Mouse (Mus musculus): Measurements from ENCODE around the gene Cyth1. TPM values are rescaled to one million over a fixed set of nuclear protein-coding genes. Genes with fewer than 3 reads are reported as not detected.

Gene Cyth1
- polyA plus RNA-seq, 1 experiment = 6.1 TPM

- H3K4me3 ChIP-seq (ENCODE audit: low read depth, low read length) = no peak overlapping the region
- no peak overlapping the region for H3K9ac ChIP-seq (ENCODE audit: low read depth, poor library complexity, severe bottlenecking)
- TF ChIP-seq CTCF (IDR thresholded peaks at IDR 0.05; ENCODE audit: low read depth, low read length) (no peak), POLR2A (IDR thresholded peaks at IDR 0.05; ENCODE audit: insufficient read depth, low read length) (no peak), EP300 (IDR thresholded peaks at IDR 0.05; ENCODE audit: insufficient read depth, low read depth, low read length) (no peak)
- no peaks in the 10 kb centered on the region for H3K27me3 ChIP-seq (ENCODE audit: control insufficient read depth, insufficient read depth, low read length, poor library complexity, severe bottlenecking)
- no peak overlapping the region for H3K27ac ChIP-seq (ENCODE audit: insufficient read depth, low read length)
- H3K4me1 ChIP-seq (ENCODE audit: control insufficient read depth, insufficient read depth, low read length) = peaks cover 2% of the 10 kb centered on the region
- no peaks in the 10 kb centered on the region for H3K9me3 ChIP-seq (replicated peaks; ENCODE audit: control insufficient read depth, insufficient read depth, low read length, poor library complexity, severe bottlenecking)
- H3K36me3 ChIP-seq (ENCODE audit: control insufficient read depth, insufficient read depth, low read length, poor library complexity, severe bottlenecking) = no peaks in the 10 kb centered on the region
Measured at GRCm38 (mm10) chr11:118208672-118209272, 39.6 kb downstream of the Cyth1 start.

GRCm38 (mm10) chr11:118207424-118208033 is 40.9 kb downstream of the Cyth1 start:
- no peak overlapping the region for H3K27ac ChIP-seq (ENCODE audit: insufficient read depth, low read length)
- H3K4me3 ChIP-seq (ENCODE audit: low read depth, low read length) = no peak overlapping the region
- no peak overlapping the region for H3K9ac ChIP-seq (ENCODE audit: low read depth, poor library complexity, severe bottlenecking)
- H3K27me3 ChIP-seq (ENCODE audit: control insufficient read depth, insufficient read depth, low read length, poor library complexity, severe bottlenecking) = no peaks in the 10 kb centered on the region
- TF ChIP-seq EP300 (IDR thresholded peaks at IDR 0.05; ENCODE audit: insufficient read depth, low read depth, low read length) = no peak
- TF ChIP-seq POLR2A (IDR thresholded peaks at IDR 0.05; ENCODE audit: insufficient read depth, low read length) = no peak
- no peak for TF ChIP-seq CTCF (IDR thresholded peaks at IDR 0.05; ENCODE audit: low read depth, low read length)
- peaks cover 2% of the 10 kb centered on the region for H3K4me1 ChIP-seq (ENCODE audit: control insufficient read depth, insufficient read depth, low read length)
- H3K36me3 ChIP-seq (ENCODE audit: control insufficient read depth, insufficient read depth, low read length, poor library complexity, severe bottlenecking) = no peaks in the 10 kb centered on the region
- H3K9me3 ChIP-seq (replicated peaks; ENCODE audit: control insufficient read depth, insufficient read depth, low read length, poor library complexity, severe bottlenecking) = no peaks in the 10 kb centered on the region

GRCm38 (mm10) chr11:118206267-118206666 is 42.1 kb downstream of the Cyth1 start:
- no peak for TF ChIP-seq POLR2A (IDR thresholded peaks at IDR 0.05; ENCODE audit: insufficient read depth, low read length)
- TF ChIP-seq CTCF (IDR thresholded peaks at IDR 0.05; ENCODE audit: low read depth, low read length) = no peak
- TF ChIP-seq EP300 (IDR thresholded peaks at IDR 0.05; ENCODE audit: insufficient read depth, low read depth, low read length) = no peak
- Histone ChIP-seq H3K4me3 (ENCODE audit: low read depth, low read length) (no peak overlapping the region), H3K36me3 (ENCODE audit: control insufficient read depth, insufficient read depth, low read length, poor library complexity, severe bottlenecking) (no peaks in the 10 kb centered on the region), H3K27ac (ENCODE audit: insufficient read depth, low read length) (no peak overlapping the region), H3K9me3 (replicated peaks; ENCODE audit: control insufficient read depth, insufficient read depth, low read length, poor library complexity, severe bottlenecking) (no peaks in the 10 kb centered on the region), H3K9ac (ENCODE audit: low read depth, poor library complexity, severe bottlenecking) (no peak overlapping the region), H3K27me3 (ENCODE audit: control insufficient read depth, insufficient read depth, low read length, poor library complexity, severe bottlenecking) (no peaks in the 10 kb centered on the region), H3K4me1 (ENCODE audit: control insufficient read depth, insufficient read depth, low read length) (peaks cover 2% of the 10 kb centered on the region)

- Histone ChIP-seq H3K4me1 (ENCODE audit: control insufficient read depth, insufficient read depth, low read length) (peaks cover under 1% of the 10 kb centered on the region), H3K9ac (ENCODE audit: low read depth, poor library complexity, severe bottlenecking) (no peak overlapping the region), H3K36me3 (ENCODE audit: control insufficient read depth, insufficient read depth, low read length, poor library complexity, severe bottlenecking) (no peaks in the 10 kb centered on the region), H3K27me3 (ENCODE audit: control insufficient read depth, insufficient read depth, low read length, poor library complexity, severe bottlenecking) (no peaks in the 10 kb centered on the region), H3K9me3 (replicated peaks; ENCODE audit: control insufficient read depth, insufficient read depth, low read length, poor library complexity, severe bottlenecking) (no peaks in the 10 kb centered on the region), H3K27ac (ENCODE audit: insufficient read depth, low read length) (no peak overlapping the region), H3K4me3 (ENCODE audit: low read depth, low read length) (no peak overlapping the region)
- TF ChIP-seq CTCF (IDR thresholded peaks at IDR 0.05; ENCODE audit: low read depth, low read length) (no peak), EP300 (IDR thresholded peaks at IDR 0.05; ENCODE audit: insufficient read depth, low read depth, low read length) (no peak), POLR2A (IDR thresholded peaks at IDR 0.05; ENCODE audit: insufficient read depth, low read length) (no peak)
Measured at GRCm38 (mm10) chr11:118203469-118203868, 44.9 kb downstream of the Cyth1 start.

- 0 out of 2 replicates have a peak, but pooled peaks have one; percentile 17 for TF ChIP-seq EP300 (IDR thresholded peaks at IDR 0.05; ENCODE audit: insufficient read depth, low read depth, low read length)
- no peak for TF ChIP-seq CTCF (IDR thresholded peaks at IDR 0.05; ENCODE audit: low read depth, low read length)
- TF ChIP-seq POLR2A (IDR thresholded peaks at IDR 0.05; ENCODE audit: insufficient read depth, low read length) = no peak
- H3K27me3 ChIP-seq (ENCODE audit: control insufficient read depth, insufficient read depth, low read length, poor library complexity, severe bottlenecking) = no peaks in the 10 kb centered on the region
- H3K4me3 ChIP-seq (ENCODE audit: low read depth, low read length) = peak overlapping the region; percentile 59
- H3K27ac ChIP-seq (ENCODE audit: insufficient read depth, low read length) = no peak overlapping the region
- H3K36me3 ChIP-seq (ENCODE audit: control insufficient read depth, insufficient read depth, low read length, poor library complexity, severe bottlenecking) = no peaks in the 10 kb centered on the region
- peak overlapping the region; percentile 42; the same call in 1 of the 2 replicates for H3K9ac ChIP-seq (ENCODE audit: low read depth, poor library complexity, severe bottlenecking)
- H3K4me1 ChIP-seq (ENCODE audit: control insufficient read depth, insufficient read depth, low read length) = no peaks in the 10 kb centered on the region
- H3K9me3 ChIP-seq (replicated peaks; ENCODE audit: control insufficient read depth, insufficient read depth, low read length, poor library complexity, severe bottlenecking) = no peaks in the 10 kb centered on the region
Measured at GRCm38 (mm10) chr11:118202410-118203233, 45.8 kb downstream of the Cyth1 start.

Data from ES-Bruce4 (cell line).